Comparison of ENCODE assay signal across 8 mouse cellular contexts in genomic region chr7:4806716-4807115, GRCm38 (mm10). TPM values are rescaled to one million over a fixed set of nuclear protein-coding genes. Genes with fewer than 3 reads are reported as not detected.
DNase-seq lines count a peak whose midpoint lies in the region; ATAC-seq and TF ChIP-seq lines count a peak whose summit lies in the region.

No protein-coding gene starts in this region.

- peak; percentile 77 for TF ChIP-seq CTCF in heart, adult 2 months (IDR thresholded peaks at IDR 0.05)

- H3K27me3 ChIP-seq in heart, adult 2 months (ENCODE audit: control insufficient read depth, insufficient read depth, low read length), result no peaks in the 10 kb centered on the region
- H3K27me3 ChIP-seq in heart, embryonic 10.5 days (ENCODE audit: insufficient read depth, poor library complexity, severe bottlenecking), result no peaks in the 10 kb centered on the region

- peak; percentile 55 for ATAC-seq in inflammation-experienced regulatory T-cells, adult 6 months
- peak; percentile 48; the same call in 1 of the 2 replicates for ATAC-seq in monocyte, adult 5-6 weeks (replicated peaks; ENCODE audit: insufficient number of reproducible peaks, low FRiP score, low TSS enrichment, poor library complexity, severe bottlenecking)

- intact Hi-C loops in heart, adult 2 months (cut with DNase I), result loop anchor here (2.0 to 10.0 kb wide), 3 partner anchors 182 to 652 kb away; partner anchors contain the start of gene Leng9
- intact Hi-C loops in left cerebral cortex, postnatal 36 days (cut with DNase I), result no loop called here

- no peaks in the 10 kb centered on the region for H3K79me2 ChIP-seq in heart, adult 2 months (replicated peaks; ENCODE audit: control insufficient read depth, insufficient read depth, low read length)

- TF ChIP-seq EP300 in heart, adult 2 months (IDR thresholded peaks at IDR 0.05; ENCODE audit: insufficient read depth, low read depth, low read length), result no peak

- no peak overlapping the region for H3K9ac ChIP-seq in heart, adult 2 months (ENCODE audit: low read depth, low read length)

- WGBS in heart, adult 2 months, result 83% methylated on average over 7 of the region's 7 CpGs
- 85% methylated on average over 7 of the region's 7 CpGs for WGBS in heart, embryonic 10.5 days

- no peak for DNase-seq in heart, adult 2 months
- DNase-seq in heart, embryonic 10.5 days (ENCODE audit: low spot score), result no peak
- peak; percentile 69 for DNase-seq in CD4-positive helper T cell, adult 2 months (ENCODE audit: low read depth, low spot score)
- DNase-seq in R1 (ENCODE audit: low read depth, low spot score), result peak; percentile 80
- DNase-seq in left cerebral cortex, postnatal 36 days (ENCODE audit: low spot score in 2 of 2), result no peak
- no peak for DNase-seq in cerebellum, adult 11-12 months

- H3K4me1 ChIP-seq in heart, adult 2 months (ENCODE audit: control insufficient read depth, insufficient read depth, low read length), result peaks cover 3% of the 10 kb centered on the region; the same call in 1 of the 2 replicates
- H3K4me1 ChIP-seq in heart, embryonic 10.5 days, result peaks cover 19% of the 10 kb centered on the region

- TF ChIP-seq POLR2A in heart, adult 2 months (IDR thresholded peaks at IDR 0.05; ENCODE audit: insufficient read depth, low read depth, low read length), result no peak

- no peak overlapping the region for H3K4me3 ChIP-seq in heart, adult 2 months
- no peak overlapping the region for H3K4me3 ChIP-seq in heart, embryonic 10.5 days

- H3K9me3 ChIP-seq in heart, embryonic 10.5 days, result no peaks in the 10 kb centered on the region

- no peak overlapping the region for H3K27ac ChIP-seq in heart, adult 2 months
- no peak overlapping the region for H3K27ac ChIP-seq in heart, embryonic 10.5 days

- H3K36me3 ChIP-seq in heart, adult 2 months (ENCODE audit: control insufficient read depth, insufficient read depth, low read length), result peaks cover 25% of the 10 kb centered on the region
- H3K36me3 ChIP-seq in heart, embryonic 10.5 days, result peaks cover 59% of the 10 kb centered on the region

RNA-seq across cellular contexts. Expression of gene Ube2s, which starts 5.7 kb away (rescaled TPM):
- total RNA-seq in heart, adult 2 months (2021), result 10 to 100 TPM; 85.1 to 99.1 TPM
- polyA plus RNA-seq in heart, adult 2 months (2012; rRNA removed), result 167 and 265 TPM in 2 replicates
- polyA plus RNA-seq in heart, embryonic 10.5 days (2016; fragmentation: Nextera tagmentation; extraction: Ambion mirVana), result 337 and 447 TPM in 2 replicates
- 10 to 100 TPM; 13.2 to 64.5 (median 31.1) TPM for polyA plus RNA-seq in inflammation-experienced regulatory T-cells, adult 6 months (2017; shearing (Covaris generic))
- total RNA-seq in monocyte, adult 5-6 weeks (2017), result 96.9 to 129 TPM (median 127 TPM) in 3 replicates
- 100 to 1,000 TPM in 1 of 2 experiments, 10 to 100 TPM in 1; 98.6 to 117 TPM for total RNA-seq in left cerebral cortex, postnatal 36 days (2021)

RNA-seq across cellular contexts. Expression of gene Rpl28, which starts 14.0 kb away (rescaled TPM):
- total RNA-seq in heart, adult 2 months (2021), result 100 to 1,000 TPM; 492 to 575 TPM
- polyA plus RNA-seq in heart, adult 2 months (2012; rRNA removed), result 135 and 202 TPM in 2 replicates
- polyA plus RNA-seq in heart, embryonic 10.5 days (2016; fragmentation: Nextera tagmentation; extraction: Ambion mirVana), result 314 and 329 TPM in 2 replicates
- 100 to 1,000 TPM; 324 to 638 (median 419) TPM for polyA plus RNA-seq in inflammation-experienced regulatory T-cells, adult 6 months (2017; shearing (Covaris generic))
- 260 to 549 TPM (median 279 TPM) in 3 replicates for total RNA-seq in monocyte, adult 5-6 weeks (2017)
- 100 to 1,000 TPM; 416 to 455 TPM for total RNA-seq in left cerebral cortex, postnatal 36 days (2021)

RNA-seq across cellular contexts. Expression of gene Tmem238, which starts 17.3 kb away (rescaled TPM):
- total RNA-seq in heart, adult 2 months (2021), result 1 to 10 TPM; 5.3 to 5.4 TPM
- polyA plus RNA-seq in heart, adult 2 months (2012; rRNA removed), result 2.2 and 4.3 TPM in 2 replicates
- 4.7 and 6.3 TPM in 2 replicates for polyA plus RNA-seq in heart, embryonic 10.5 days (2016; fragmentation: Nextera tagmentation; extraction: Ambion mirVana)
- polyA plus RNA-seq in inflammation-experienced regulatory T-cells, adult 6 months (2017; shearing (Covaris generic)), result under 1 TPM in 1 of 3 experiments, not detected in 2; 0.90 TPM
- 0.53 to 1.5 TPM (median 1.2 TPM) in 3 replicates for total RNA-seq in monocyte, adult 5-6 weeks (2017)
- total RNA-seq in left cerebral cortex, postnatal 36 days (2021), result 1 to 10 TPM; 2.7 to 3.7 TPM

RNA-seq across cellular contexts. Expression of gene Tmem190, which starts 24.0 kb away (rescaled TPM):
- not detected for total RNA-seq in heart, adult 2 months (2021)
- polyA plus RNA-seq in heart, adult 2 months (2012; rRNA removed), result 0.29 TPM in 1 of 2 replicates, not detected in the other
- 0.34 TPM in 1 of 2 replicates, not detected in the other for polyA plus RNA-seq in heart, embryonic 10.5 days (2016; fragmentation: Nextera tagmentation; extraction: Ambion mirVana)
- polyA plus RNA-seq in inflammation-experienced regulatory T-cells, adult 6 months (2017; shearing (Covaris generic)), result not detected
- total RNA-seq in monocyte, adult 5-6 weeks (2017), result not detected in 3 replicates
- total RNA-seq in left cerebral cortex, postnatal 36 days (2021), result not detected

RNA-seq across cellular contexts. Expression of gene Il11, which starts 24.1 kb away (rescaled TPM):
- total RNA-seq in heart, adult 2 months (2021), result not detected
- polyA plus RNA-seq in heart, adult 2 months (2012; rRNA removed), result 0.15 TPM in 1 of 2 replicates, not detected in the other
- 0.15 and 0.20 TPM in 2 replicates for polyA plus RNA-seq in heart, embryonic 10.5 days (2016; fragmentation: Nextera tagmentation; extraction: Ambion mirVana)
- not detected for polyA plus RNA-seq in inflammation-experienced regulatory T-cells, adult 6 months (2017; shearing (Covaris generic))
- total RNA-seq in monocyte, adult 5-6 weeks (2017), result not detected in 3 replicates
- total RNA-seq in left cerebral cortex, postnatal 36 days (2021), result under 1 TPM; 0.43 to 0.59 TPM

Comparison
In these comparisons a context has a peak if more than half of its experiments do, and no peak if none do; other contexts are left out.
1. DNase-seq: peak in CD4-positive helper T cell, adult 2 months (single experiment) and R1 (single experiment); none in heart, adult 2 months (0 of 2), heart, embryonic 10.5 days (single experiment), left cerebral cortex, postnatal 36 days (0 of 2) and cerebellum, adult 11-12 months (single experiment).